Mouse (Mus musculus) intestine, embryonic 15.5 days (tissue): ENCODE results near the gene Cenpo. TPM values are rescaled to one million over a fixed set of nuclear protein-coding genes. Genes with fewer than 3 reads are reported as not detected.
"Not testable (repeated sequence)": the region's sequence is repeated elsewhere in the genome, so short reads cannot be mapped to it uniquely, and the experiment has no call there.

Experiments used
- ATAC-seq: fragments of 200-750 bp; cut with Nextera tagmentation; 2 replicates; pipeline ENCODE4 v1.8.0; 2017; ENCODE audit warnings: moderate TSS enrichment, moderate library complexity
- H3K27ac ChIP-seq: fragments of 300-500 bp; sonication (generic); 2 replicates; pipeline ENCODE4 v1.5.1; 2015; ENCODE audit warnings: mild to moderate bottlenecking, inconsistent platforms
- H3K27me3 ChIP-seq: fragments of 300-500 bp; sonication (generic); replicated peaks from 2 replicates; pipeline ENCODE4 v1.6.1; 2015; ENCODE audit warnings: inconsistent platforms
- H3K36me3 ChIP-seq: fragments of 300-500 bp; sonication (generic); 2 replicates; pipeline ENCODE4 v1.6.1; 2015; ENCODE audit warnings: inconsistent platforms
- H3K4me1 ChIP-seq: fragments of 300-500 bp; sonication (generic); replicated peaks from 2 replicates; pipeline ENCODE4 v1.6.1; 2015; ENCODE audit warnings: inconsistent platforms
- H3K4me2 ChIP-seq: fragments of 300-500 bp; sonication (generic); replicated peaks from 2 replicates; pipeline ENCODE4 v1.6.1; 2015; ENCODE audit warnings: mild to moderate bottlenecking, inconsistent platforms
- H3K4me3 ChIP-seq: fragments of 300-500 bp; sonication (generic); replicated peaks from 2 replicates; pipeline ENCODE4 v1.5.1; 2015; ENCODE audit warnings: inconsistent platforms
- H3K9ac ChIP-seq: fragments of 300-500 bp; sonication (generic); 2 replicates; pipeline ENCODE4 v1.6.1; 2015; ENCODE audit warnings: inconsistent platforms
- H3K9me3 ChIP-seq: fragments of 300-500 bp; sonication (generic); 2 replicates; pipeline ENCODE4 v1.6.1; 2016; ENCODE audit warnings: inconsistent platforms
- WGBS: fragments of 180-500 bp; shearing (Covaris S2); methylation state at CpG from one replicate; pipeline ENCODE4 v1.1.7; 2015; 5-methylcytosine and 5-hydroxymethylcytosine counted together
- polyA plus RNA-seq: library from polyadenylated mRNA; unstranded; fragments of >200 nt; fragmentation: Nextera tagmentation; extraction: Ambion mirVana; gene quantifications from 2 replicates; pipeline ENCODE4 v1.2.1, GENCODE M21; 2015

Cenpo gene
- 10.9 and 12.8 TPM in 2 replicates for polyA plus RNA-seq

GRCm38 (mm10) chr12:4233572-4234508 lies at the start of gene Cenpo, which contains the start of gene Ptrhd1:
TSS of gene Cenpo (minus strand) at chr12:4234294.
TSS of gene Ptrhd1 (plus strand) at chr12:4234027.
- Histone ChIP-seq H3K27me3 (no peaks in the 10 kb centered on the region), H3K4me3 (peak within 1 kb of the TSS; percentile 68), H3K27ac (peak within 1 kb of the TSS; percentile 96), H3K4me1 (0 out of 2 replicates have a peak, but pooled peaks cover 7% of the 10 kb centered on the region), H3K4me2 (peak within 1 kb of the TSS; percentile 71), H3K36me3 (0 out of 2 replicates have a peak, but pooled peaks cover 11% of the 10 kb centered on the region), H3K9ac (peak within 1 kb of the TSS; percentile 57), H3K9me3 (no peaks in the 10 kb centered on the region)
- WGBS: under 1% methylated on average over 50 of the region's 50 CpGs
- ATAC-seq: peak; percentile 99

GRCm38 (mm10) chr12:4279878-4280277 lies 45.8 kb upstream of the Cenpo start:
- no peaks in the 10 kb centered on the region for H3K27me3 ChIP-seq
- H3K4me3 ChIP-seq: no peak overlapping the region
- no peak overlapping the region for H3K27ac ChIP-seq
- H3K9me3 ChIP-seq: no peaks in the 10 kb centered on the region
- H3K4me1 ChIP-seq: no peaks in the 10 kb centered on the region
- 0 out of 2 replicates have a peak, but pooled peaks cover 3% of the 10 kb centered on the region for H3K36me3 ChIP-seq
- H3K9ac ChIP-seq: no peak overlapping the region
- no peak for ATAC-seq
- WGBS: 89% methylated on average over 3 of the region's 3 CpGs
- H3K4me2 ChIP-seq: no peak overlapping the region

GRCm38 (mm10) chr12:4278978-4279755 lies 45.1 kb upstream of the Cenpo start:
- no peaks in the 10 kb centered on the region for H3K36me3 ChIP-seq
- 90% methylated on average over 3 of the region's 3 CpGs for WGBS
- no peak overlapping the region for H3K27ac ChIP-seq
- no peaks in the 10 kb centered on the region for H3K27me3 ChIP-seq
- no peak overlapping the region for H3K4me2 ChIP-seq
- ATAC-seq: no peak
- H3K4me1 ChIP-seq: no peaks in the 10 kb centered on the region
- H3K4me3 ChIP-seq: no peak overlapping the region
- H3K9ac ChIP-seq: no peak overlapping the region
- no peaks in the 10 kb centered on the region for H3K9me3 ChIP-seq

GRCm38 (mm10) chr12:4271078-4271477 lies 37.0 kb upstream of the Cenpo start:
- Histone ChIP-seq H3K36me3 (peaks cover 8% of the 10 kb centered on the region; the same call in 1 of the 2 replicates), H3K4me2 (no peak overlapping the region), H3K4me3 (no peak overlapping the region), H3K27ac (no peak overlapping the region), H3K9ac (no peak overlapping the region), H3K9me3 (no peaks in the 10 kb centered on the region), H3K4me1 (no peaks in the 10 kb centered on the region), H3K27me3 (no peaks in the 10 kb centered on the region)
- ATAC-seq: no peak
- 93% methylated on average over 6 of the region's 6 CpGs for WGBS

- 90% methylated on average over 4 of the region's 4 CpGs for WGBS
- no peak for ATAC-seq
These were observed 33.7 kb upstream of the Cenpo start for GRCm38 (mm10) chr12:4267765-4268164.

GRCm38 (mm10) chr12:4252742-4253655 lies 18.9 kb upstream of the Cenpo start:
- Histone ChIP-seq H3K4me3 (no peak overlapping the region), H3K4me1 (no peaks in the 10 kb centered on the region), H3K27me3 (no peaks in the 10 kb centered on the region), H3K36me3 (peaks cover 6% of the 10 kb centered on the region; the same call in 1 of the 2 replicates), H3K4me2 (no peak overlapping the region), H3K9me3 (no peaks in the 10 kb centered on the region), H3K9ac (no peak overlapping the region), H3K27ac (no peak overlapping the region)
- WGBS: 79% methylated on average over 16 of the region's 16 CpGs
- no peak for ATAC-seq

More at GRCm38 (mm10) chr12:4267765-4268164, 33.7 kb upstream of the Cenpo start:
- no peaks in the 10 kb centered on the region for H3K9me3 ChIP-seq
- no peak overlapping the region for H3K9ac ChIP-seq
- H3K4me2 ChIP-seq: no peak overlapping the region
- no peak overlapping the region for H3K27ac ChIP-seq
- no peak overlapping the region for H3K4me3 ChIP-seq
- H3K4me1 ChIP-seq: no peaks in the 10 kb centered on the region
- H3K36me3 ChIP-seq: peaks cover 12% of the 10 kb centered on the region; the same call in 1 of the 2 replicates
- no peaks in the 10 kb centered on the region for H3K27me3 ChIP-seq

- no peak overlapping the region for H3K27ac ChIP-seq
These were observed 15.7 kb upstream of the Cenpo start for GRCm38 (mm10) chr12:4249786-4250185.

GRCm38 (mm10) chr12:4245742-4246141 lies 11.6 kb upstream of the Cenpo start:
- ATAC-seq: peak; percentile 78
- Histone ChIP-seq H3K4me2 (no peak overlapping the region), H3K27ac (no peak overlapping the region), H3K27me3 (no peaks in the 10 kb centered on the region), H3K36me3 (no peaks in the 10 kb centered on the region), H3K9ac (no peak overlapping the region), H3K4me3 (no peak overlapping the region), H3K4me1 (no peaks in the 10 kb centered on the region), H3K9me3 (no peaks in the 10 kb centered on the region)
- WGBS: 67% methylated on average over 10 of the region's 10 CpGs

More at GRCm38 (mm10) chr12:4249786-4250185, 15.7 kb upstream of the Cenpo start:
- 90% methylated on average over 6 of the region's 6 CpGs for WGBS
- Histone ChIP-seq H3K27me3 (no peaks in the 10 kb centered on the region), H3K36me3 (peaks cover 6% of the 10 kb centered on the region; the same call in 1 of the 2 replicates), H3K9me3 (no peaks in the 10 kb centered on the region), H3K4me1 (no peaks in the 10 kb centered on the region), H3K4me3 (no peak overlapping the region), H3K9ac (no peak overlapping the region), H3K4me2 (no peak overlapping the region)
- ATAC-seq: no peak

- H3K4me2 ChIP-seq: no peak overlapping the region
- H3K4me3 ChIP-seq: no peak overlapping the region
- WGBS: 80% methylated on average over 2 of the region's 2 CpGs
- H3K27me3 ChIP-seq: no peaks in the 10 kb centered on the region
- H3K9me3 ChIP-seq: no peaks in the 10 kb centered on the region
- H3K4me1 ChIP-seq: no peaks in the 10 kb centered on the region
- no peaks in the 10 kb centered on the region for H3K36me3 ChIP-seq
- no peak for ATAC-seq
- H3K9ac ChIP-seq: no peak overlapping the region
- no peak overlapping the region for H3K27ac ChIP-seq
These were observed 9.7 kb upstream of the Cenpo start for GRCm38 (mm10) chr12:4243805-4244204.

- H3K4me2 ChIP-seq, H3K36me3 ChIP-seq, H3K9ac ChIP-seq, H3K27ac ChIP-seq, H3K27me3 ChIP-seq, H3K9me3 ChIP-seq, ATAC-seq, H3K4me1 ChIP-seq, H3K4me3 ChIP-seq: not testable (repeated sequence)
- WGBS: 72% methylated on average over 8 of the region's 8 CpGs
These were observed 6.2 kb upstream of the Cenpo start for GRCm38 (mm10) chr12:4240281-4240680.

GRCm38 (mm10) chr12:4237481-4237880 lies 3.4 kb upstream of the Cenpo start:
- Histone ChIP-seq H3K9ac (no peak overlapping the region), H3K4me1 (0 out of 2 replicates have a peak, but pooled peaks cover 4% of the 10 kb centered on the region), H3K27ac (no peak overlapping the region), H3K9me3 (no peaks in the 10 kb centered on the region), H3K36me3 (no peaks in the 10 kb centered on the region), H3K4me2 (no peak overlapping the region), H3K4me3 (no peak overlapping the region), H3K27me3 (no peaks in the 10 kb centered on the region)
- 95% methylated on average over 15 of the region's 15 CpGs for WGBS
- ATAC-seq: no peak
